Mouse (Mus musculus) heart, postnatal 0 days (tissue): ENCODE results near the gene Nectin2.

Experiments used
- CTCF ChIP-seq: IDR thresholded peaks from 2 replicates; pipeline ENCODE4 v1.5.1; 2016; ENCODE audit warnings: antibody characterized with exemption, control low read depth, low read depth
- EP300 ChIP-seq: IDR thresholded peaks from 2 replicates; pipeline ENCODE4 v1.6.1; 2016; ENCODE audit warnings: antibody characterized with exemption, low read depth

DNA sequence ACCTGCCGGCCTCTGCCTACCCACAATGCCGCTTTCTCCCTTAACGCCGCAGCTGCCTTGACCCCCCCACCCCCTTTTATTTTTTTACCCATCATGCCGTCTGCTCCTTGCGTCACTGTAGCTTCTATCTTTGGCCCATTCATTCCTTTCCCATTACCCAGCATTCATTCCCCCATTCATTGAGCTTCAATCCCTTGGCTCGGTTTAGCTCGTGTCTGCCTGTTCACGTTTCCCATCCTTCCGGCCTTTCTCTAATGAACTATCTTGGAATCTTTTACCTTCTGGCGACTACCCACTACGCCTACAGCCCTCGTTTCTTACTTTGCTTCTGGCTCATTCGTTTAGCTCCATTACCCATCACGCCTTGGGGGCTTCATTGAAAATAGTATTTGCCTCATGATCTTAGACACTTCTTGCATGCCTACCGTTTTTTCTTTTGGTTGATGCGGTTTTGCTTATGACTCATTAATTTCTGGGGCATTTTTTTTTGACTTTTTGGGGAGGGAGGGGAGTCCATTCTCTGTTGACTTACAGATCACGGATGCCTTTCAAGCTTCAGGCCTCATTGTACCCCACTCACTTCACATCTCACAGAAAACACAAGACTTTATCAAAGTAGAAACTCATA lies 34.1 kb downstream of the Nectin2 start:
- TF ChIP-seq CTCF (no peak), EP300 (0 out of 2 replicates have a peak, but pooled peaks have one; percentile 18)
